Mouse (Mus musculus): Measurements from ENCODE around the gene Cers5. TPM values are rescaled to one million over a fixed set of nuclear protein-coding genes. Genes with fewer than 3 reads are reported as not detected.

Cers5 gene
- polyA plus RNA-seq, 1 experiment, result 53.4 TPM

DNA sequence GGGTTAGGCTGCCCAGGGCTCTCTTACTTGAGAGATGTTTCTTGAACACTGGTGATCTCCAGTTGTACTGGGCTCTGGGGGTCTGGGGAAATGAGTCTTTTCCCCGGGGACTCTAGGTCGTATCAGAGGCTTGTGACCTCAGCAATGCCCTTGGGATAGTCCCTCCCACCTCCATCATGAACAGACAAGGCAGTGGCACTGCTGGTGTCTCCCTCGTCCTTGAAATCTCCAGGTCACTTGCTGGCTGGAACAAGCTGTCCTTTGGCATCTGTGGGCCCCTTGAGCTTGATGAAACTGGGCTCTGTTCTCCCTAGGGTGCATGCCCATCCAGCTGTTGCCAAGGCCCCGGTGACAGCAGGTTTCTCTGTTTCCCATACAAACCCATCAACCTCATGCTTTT is 58.5 kb downstream of the Cers5 start:
- H3K4me1 ChIP-seq (ENCODE audit: control insufficient read depth, insufficient read depth, low read length), result no peaks in the 10 kb centered on the region
- WGBS, result 64% methylated on average over 4 of the region's 4 CpGs
- TF ChIP-seq CTCF (IDR thresholded peaks at IDR 0.05; ENCODE audit: insufficient read depth, low read length) (no peak), POLR2A (IDR thresholded peaks at IDR 0.05; ENCODE audit: borderline replicate concordance, extremely low read depth, low read depth, low read length) (no peak)
- DNase-seq, result no peak
- H3K4me3 ChIP-seq (replicated peaks; ENCODE audit: extremely low read depth, low read depth, low read length), result no peak overlapping the region

DNA sequence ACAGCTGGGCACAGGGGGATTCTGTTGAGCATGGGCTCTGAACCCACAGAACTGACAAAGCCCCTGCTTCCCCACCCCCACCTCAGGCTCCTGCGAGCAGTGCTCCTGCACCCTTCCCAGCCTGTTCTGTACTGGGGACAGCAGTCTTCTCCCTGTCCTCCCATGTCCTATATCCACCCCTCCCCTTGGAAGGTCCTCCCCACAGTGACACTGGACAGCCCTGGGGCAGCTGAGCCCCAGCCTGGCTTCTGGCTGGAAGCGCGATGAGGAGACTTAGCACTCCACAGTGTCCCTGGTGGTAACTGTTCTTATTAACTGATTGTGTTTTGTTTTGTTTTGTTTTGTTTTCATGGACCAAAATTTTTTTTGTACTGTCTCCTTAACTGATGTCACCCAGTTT is 59.1 kb downstream of the Cers5 start:
- Histone ChIP-seq H3K4me1 (ENCODE audit: control insufficient read depth, insufficient read depth, low read length) (no peaks in the 10 kb centered on the region), H3K4me3 (replicated peaks; ENCODE audit: extremely low read depth, low read depth, low read length) (no peak overlapping the region)
- 90% methylated on average over 3 of the region's 3 CpGs for WGBS
- no peak for DNase-seq
- TF ChIP-seq CTCF (IDR thresholded peaks at IDR 0.05; ENCODE audit: insufficient read depth, low read length), result no peak
- TF ChIP-seq POLR2A (IDR thresholded peaks at IDR 0.05; ENCODE audit: borderline replicate concordance, extremely low read depth, low read depth, low read length), result no peak

DNA sequence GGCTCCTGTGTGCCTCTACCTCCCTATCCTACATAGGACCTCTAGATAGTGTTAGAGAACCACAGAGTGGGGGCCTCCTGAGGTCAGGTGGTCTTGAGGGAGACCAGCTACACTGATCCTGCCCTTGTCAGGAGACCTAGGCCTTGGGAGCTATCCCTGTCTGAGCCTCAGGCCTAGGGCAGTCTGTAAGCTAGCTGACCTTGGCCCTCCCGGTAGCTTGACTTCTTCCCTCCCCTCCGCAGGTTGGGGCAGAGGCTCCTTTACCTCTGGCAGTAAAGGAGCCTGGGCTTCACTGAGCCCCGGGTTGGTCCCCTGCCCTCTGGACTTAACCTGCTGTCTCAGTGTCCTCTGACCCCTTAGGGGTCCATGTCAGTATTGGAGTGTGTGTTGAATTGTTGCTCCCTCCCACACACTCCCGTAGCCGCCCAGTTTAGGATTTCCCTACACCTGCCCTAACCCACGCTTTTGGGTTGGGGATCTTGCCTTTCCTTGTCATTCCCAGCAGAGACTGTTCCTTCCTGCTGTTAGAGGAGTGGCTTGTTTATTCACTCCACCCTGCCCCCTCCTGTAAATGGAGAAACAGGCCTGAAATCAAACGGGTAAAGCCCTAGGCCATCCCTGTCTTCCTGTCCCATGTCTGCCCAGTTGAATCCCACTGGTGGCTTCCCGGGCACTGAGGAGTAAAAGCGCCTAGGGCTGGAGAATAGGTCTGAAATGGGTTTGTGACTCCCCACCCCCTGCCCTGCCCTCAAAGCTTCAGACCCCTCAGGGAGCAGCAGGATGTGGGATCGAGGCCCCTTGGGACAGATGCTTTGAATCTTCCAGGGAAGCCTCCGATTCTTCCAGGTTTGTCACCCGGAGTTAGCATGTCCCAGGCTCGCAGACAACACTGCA is 59.8 kb downstream of the Cers5 start:
- Histone ChIP-seq H3K4me1 (ENCODE audit: control insufficient read depth, insufficient read depth, low read length) (no peaks in the 10 kb centered on the region), H3K4me3 (replicated peaks; ENCODE audit: extremely low read depth, low read depth, low read length) (no peak overlapping the region)
- no peak for TF ChIP-seq POLR2A (IDR thresholded peaks at IDR 0.05; ENCODE audit: borderline replicate concordance, extremely low read depth, low read depth, low read length)
- TF ChIP-seq CTCF (IDR thresholded peaks at IDR 0.05; ENCODE audit: insufficient read depth, low read length), result no peak
- no peak for DNase-seq
- WGBS, result 63% methylated on average over 13 of the region's 13 CpGs

DNA sequence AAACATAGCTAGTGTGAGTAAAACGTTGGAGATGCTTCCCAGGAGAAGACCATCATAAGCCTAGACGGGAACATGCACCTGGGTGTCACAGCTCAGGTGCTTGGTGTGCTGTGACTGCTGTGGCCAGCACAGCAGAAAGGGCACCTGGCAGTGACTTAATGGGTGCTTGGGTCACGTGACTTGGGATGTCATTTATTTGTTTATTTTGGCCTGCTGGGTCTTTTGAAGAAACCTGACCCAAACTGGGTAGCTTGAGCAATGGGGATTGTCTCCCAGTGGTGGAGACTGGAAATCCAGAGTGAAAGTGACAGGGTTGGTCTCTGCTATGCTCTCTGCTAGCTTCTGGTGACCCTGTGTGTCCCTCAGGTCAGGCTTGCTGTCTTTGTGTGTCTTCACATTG is 61.2 kb downstream of the Cers5 start:
- Histone ChIP-seq H3K4me3 (replicated peaks; ENCODE audit: extremely low read depth, low read depth, low read length) (no peak overlapping the region), H3K4me1 (ENCODE audit: control insufficient read depth, insufficient read depth, low read length) (no peaks in the 10 kb centered on the region)
- no peak for TF ChIP-seq POLR2A (IDR thresholded peaks at IDR 0.05; ENCODE audit: borderline replicate concordance, extremely low read depth, low read depth, low read length)
- no peak for TF ChIP-seq CTCF (IDR thresholded peaks at IDR 0.05; ENCODE audit: insufficient read depth, low read length)
- no peak for DNase-seq
- 67% methylated on average over 3 of the region's 3 CpGs for WGBS

DNA sequence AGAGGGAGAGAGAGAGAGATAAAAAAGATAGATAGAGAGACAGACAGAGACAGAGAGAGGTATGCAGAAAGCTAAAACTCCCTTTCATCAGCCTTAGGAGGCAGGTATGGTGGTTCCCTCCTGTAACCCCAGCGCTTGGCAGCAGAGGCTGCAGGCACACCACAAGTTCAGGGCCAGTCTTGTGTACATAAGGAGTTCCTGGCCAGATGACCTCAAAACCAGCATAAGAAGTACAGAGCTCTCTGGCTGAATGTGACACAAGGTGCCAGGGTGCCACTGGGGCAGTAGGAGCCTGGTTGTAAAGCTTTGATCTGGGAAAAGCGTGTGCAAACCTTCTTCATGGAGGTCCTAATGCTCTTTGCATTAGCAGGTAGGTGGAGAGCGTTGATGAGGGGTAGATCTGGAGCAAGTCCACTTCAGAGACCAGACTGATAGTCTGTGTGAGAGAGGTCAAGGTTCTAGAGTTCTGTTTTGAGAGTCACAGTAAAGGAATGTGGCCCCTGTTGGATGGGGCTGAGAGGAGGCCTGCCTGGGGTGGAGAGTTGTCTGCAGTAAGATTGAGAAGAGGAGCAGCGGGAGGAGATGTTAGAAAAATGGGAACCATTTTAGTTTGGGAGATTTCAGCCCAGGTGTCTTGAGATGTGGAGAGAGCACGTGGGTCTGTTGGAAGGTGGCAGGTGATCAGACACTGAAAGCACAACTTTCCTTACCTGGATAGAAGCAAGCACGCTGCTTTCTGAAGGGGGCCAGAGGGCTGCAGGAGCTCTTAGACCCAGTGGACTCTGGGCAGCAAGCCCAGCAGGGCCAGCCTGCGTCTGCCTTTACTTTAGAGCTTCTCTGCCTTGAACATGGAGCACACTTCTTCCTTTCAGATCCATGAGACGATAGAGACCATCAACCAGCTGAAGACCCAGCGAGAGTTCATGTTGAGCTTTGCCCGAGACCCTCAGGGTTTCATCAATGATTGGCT is 62.2 kb downstream of the Cers5 start:
- TF ChIP-seq CTCF (IDR thresholded peaks at IDR 0.05; ENCODE audit: insufficient read depth, low read length), result no peak
- 87% methylated on average over 10 of the region's 10 CpGs for WGBS
- DNase-seq, result no peak
- no peaks in the 10 kb centered on the region for H3K4me1 ChIP-seq (ENCODE audit: control insufficient read depth, insufficient read depth, low read length)
- H3K4me3 ChIP-seq (replicated peaks; ENCODE audit: extremely low read depth, low read depth, low read length), result no peak overlapping the region

DNA sequence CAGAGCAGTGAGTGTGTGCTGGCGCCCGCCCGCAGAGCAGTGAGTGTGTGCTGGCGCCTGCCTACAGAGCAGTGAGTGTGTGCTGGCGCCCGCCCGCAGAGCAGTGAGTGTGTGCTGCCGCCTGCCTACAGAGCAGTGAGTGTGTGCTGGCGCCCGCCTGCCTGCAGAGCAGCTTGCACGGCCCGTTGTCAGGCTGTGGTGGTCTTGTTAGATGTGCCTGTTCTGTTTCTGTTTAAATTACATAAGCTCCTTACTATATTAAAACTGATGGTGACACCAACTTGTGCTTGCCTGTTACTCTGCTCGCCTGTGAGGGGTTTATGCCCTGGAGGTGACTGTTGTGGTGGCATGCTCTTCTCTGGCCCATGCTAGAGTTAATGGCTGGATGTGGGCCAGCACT is 64.5 kb downstream of the Cers5 start:
- TF ChIP-seq POLR2A (IDR thresholded peaks at IDR 0.05; ENCODE audit: borderline replicate concordance, extremely low read depth, low read depth, low read length) (no peak), CTCF (IDR thresholded peaks at IDR 0.05; ENCODE audit: insufficient read depth, low read length) (no peak)
- Histone ChIP-seq H3K4me1 (ENCODE audit: control insufficient read depth, insufficient read depth, low read length) (no peaks in the 10 kb centered on the region), H3K4me3 (replicated peaks; ENCODE audit: extremely low read depth, low read depth, low read length) (no peak overlapping the region)
- WGBS, result 95% methylated on average over 13 of the region's 13 CpGs
- no peak for DNase-seq

DNA sequence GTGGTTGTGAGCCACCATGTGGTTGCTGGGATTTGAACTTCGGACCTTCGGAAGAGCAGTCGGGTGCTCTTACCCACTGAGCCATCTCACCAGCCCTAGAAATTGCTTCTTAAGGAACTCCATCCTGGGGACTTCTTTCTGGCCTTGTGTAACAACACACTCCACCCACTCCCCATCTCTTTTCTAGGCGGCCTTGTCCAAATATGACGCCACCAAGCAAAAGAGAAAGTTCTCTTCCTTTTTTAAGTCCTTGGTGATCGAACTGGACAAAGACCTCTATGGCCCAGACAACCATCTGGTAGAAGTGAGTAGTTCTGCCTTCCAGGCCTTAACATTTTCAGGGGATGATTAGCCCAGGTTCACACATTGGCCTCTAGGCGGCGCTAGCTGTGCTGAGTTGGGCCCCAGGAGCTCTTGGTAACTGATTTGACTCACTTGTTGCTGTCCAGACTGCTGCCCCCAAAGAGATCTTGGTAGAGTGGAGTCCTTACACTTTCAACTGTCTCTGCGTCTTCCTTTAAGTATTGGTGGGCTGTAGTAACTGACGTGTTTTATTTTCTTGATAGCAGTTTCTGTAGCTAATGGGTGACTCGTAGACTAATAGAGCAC is 67.1 kb downstream of the Cers5 start, which contains the start of gene Gm17349:
TSS of gene Gm17349 (minus strand) at position 51 of the 609 bp plus-strand sequence.
- H3K4me3 ChIP-seq (replicated peaks; ENCODE audit: extremely low read depth, low read depth, low read length), result no peak within 1 kb of the TSS
- 71% methylated on average over 11 of the region's 11 CpGs for WGBS
- peaks cover 4% of the 10 kb centered on the region; the same call in 1 of the 2 replicates for H3K4me1 ChIP-seq (ENCODE audit: control insufficient read depth, insufficient read depth, low read length)
- DNase-seq, result peak; percentile 50
- TF ChIP-seq CTCF (IDR thresholded peaks at IDR 0.05; ENCODE audit: insufficient read depth, low read length) (peak; percentile 78), POLR2A (IDR thresholded peaks at IDR 0.05; ENCODE audit: borderline replicate concordance, extremely low read depth, low read depth, low read length) (no peak)

DNA sequence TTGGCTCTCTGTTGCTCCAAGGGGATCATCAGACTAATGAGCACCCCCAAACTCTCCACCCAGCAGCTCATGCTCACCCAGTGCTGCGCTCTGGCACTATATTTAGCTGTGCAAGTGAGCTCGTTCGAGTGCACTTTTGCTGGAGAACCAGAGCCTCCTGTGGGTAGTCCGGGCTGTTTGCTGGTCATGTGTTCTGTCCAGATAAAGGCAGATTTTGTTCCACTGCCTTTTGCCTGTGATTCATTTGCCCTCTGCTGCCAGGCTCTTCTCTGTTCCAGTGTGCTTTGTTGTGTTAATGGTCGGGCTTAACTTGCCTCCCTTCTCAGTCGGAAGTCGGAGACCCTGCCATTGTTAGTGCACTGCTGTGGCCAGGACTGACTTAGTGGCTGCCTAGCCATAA is 67.8 kb downstream of the Cers5 start:
- H3K4me3 ChIP-seq (replicated peaks; ENCODE audit: extremely low read depth, low read depth, low read length), result no peak overlapping the region
- TF ChIP-seq POLR2A (IDR thresholded peaks at IDR 0.05; ENCODE audit: borderline replicate concordance, extremely low read depth, low read depth, low read length) (no peak), CTCF (IDR thresholded peaks at IDR 0.05; ENCODE audit: insufficient read depth, low read length) (no peak)
- 59% methylated on average over 7 of the region's 7 CpGs for WGBS
- H3K4me1 ChIP-seq (ENCODE audit: control insufficient read depth, insufficient read depth, low read length), result peaks cover 4% of the 10 kb centered on the region; the same call in 1 of the 2 replicates
- no peak for DNase-seq
